Mouse (Mus musculus): ENCODE results near the gene Il1rap. TPM values are rescaled to one million over a fixed set of nuclear protein-coding genes. Genes with fewer than 3 reads are reported as not detected.

Il1rap gene
- 5.2 and 5.5 TPM in 2 replicates for polyA plus RNA-seq (2015; fragmentation: Nextera tagmentation; extraction: Ambion mirVana)

DNA sequence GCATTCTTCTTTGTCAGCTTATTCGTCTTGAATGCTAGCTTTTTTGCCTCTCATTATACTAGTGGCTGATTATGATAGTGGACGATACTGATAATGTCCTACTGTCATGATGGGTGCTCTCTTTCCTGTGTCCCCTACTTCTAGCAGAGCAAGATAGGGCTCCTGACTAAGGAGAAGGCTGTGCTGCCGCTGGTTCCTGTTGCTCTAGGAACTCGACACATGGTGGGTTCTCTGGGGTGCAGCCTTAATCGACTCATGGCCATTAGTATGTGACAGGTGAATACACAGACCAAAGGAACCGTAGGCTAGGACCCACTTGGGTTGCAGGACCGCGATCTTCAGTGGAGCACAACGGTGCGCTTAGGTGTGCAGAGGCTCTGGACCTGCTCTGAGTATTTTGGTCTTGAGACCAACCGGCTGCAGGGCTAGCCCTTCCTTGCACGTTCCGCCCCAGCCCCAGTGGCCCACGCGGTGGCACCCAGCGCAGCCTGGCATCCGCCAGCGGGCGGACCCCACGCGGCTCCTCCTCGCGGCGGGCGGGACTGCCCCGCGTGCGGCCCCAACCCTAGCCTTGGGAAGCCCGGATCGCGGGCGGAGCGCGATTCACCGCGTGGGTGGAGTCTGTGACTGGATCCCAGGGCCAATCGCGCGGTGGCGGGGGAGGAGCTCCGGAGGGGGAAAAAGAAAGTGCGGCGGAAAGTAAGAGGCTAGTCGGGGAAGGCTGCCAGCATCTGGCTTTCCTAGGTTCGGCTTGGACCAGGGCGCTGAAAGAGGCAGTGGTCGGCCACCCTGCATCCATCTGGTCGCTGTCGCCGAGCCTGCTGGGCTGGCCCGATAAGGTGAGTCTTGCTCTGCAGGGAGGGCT, at the start of gene Il1rap:
Il1rap (plus strand) TSS at position 657 of the 865 bp plus-strand sequence.
- no peaks in the 10 kb centered on the region for H3K36me3 ChIP-seq (ENCODE audit: control insufficient read depth, insufficient read depth)
- H3K9me3 ChIP-seq (ENCODE audit: control insufficient read depth, low read length): no peaks in the 10 kb centered on the region
- H3K27me3 ChIP-seq (replicated peaks; ENCODE audit: control insufficient read depth, insufficient read depth, low read length): no peaks in the 10 kb centered on the region
- peaks cover 2% of the 10 kb centered on the region; the same call in 1 of the 2 replicates for H3K4me1 ChIP-seq (replicated peaks; ENCODE audit: control insufficient read depth, insufficient read depth, low read length)
- peak within 1 kb of the TSS; percentile 74 for H3K4me2 ChIP-seq (ENCODE audit: low read length)
- peak; percentile 99 for ATAC-seq
- 3% methylated on average over 50 of the region's 51 CpGs for WGBS
- H3K4me3 ChIP-seq (replicated peaks; ENCODE audit: low read length): peak within 1 kb of the TSS; percentile 50
- peak within 1 kb of the TSS; percentile 60 for H3K9ac ChIP-seq (replicated peaks; ENCODE audit: low read depth, low read length)
- no peak within 1 kb of the TSS for H3K27ac ChIP-seq (ENCODE audit: low read length)

DNA sequence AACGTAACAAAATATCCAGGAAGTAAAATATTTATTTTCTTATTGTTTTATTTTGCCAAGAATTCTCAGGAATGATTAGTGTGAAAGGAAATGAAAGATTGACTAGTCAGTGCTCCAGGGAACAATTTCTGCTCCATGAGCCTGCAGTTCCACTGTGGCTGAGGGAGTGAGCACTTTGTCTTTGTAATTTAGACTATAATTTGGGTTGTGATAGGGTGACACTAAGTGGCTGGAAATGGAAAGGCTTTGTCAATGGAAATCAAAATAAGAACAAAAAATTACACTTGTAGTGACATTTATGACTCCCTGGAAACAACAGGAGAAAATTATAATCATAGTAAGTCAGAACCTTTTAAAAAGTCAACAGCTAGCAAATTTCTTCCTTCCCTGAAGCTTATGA, 49.2 kb upstream of the Il1rap start:
- ATAC-seq: no peak
- no peaks in the 10 kb centered on the region for H3K36me3 ChIP-seq (ENCODE audit: control insufficient read depth, insufficient read depth)
- H3K4me3 ChIP-seq (replicated peaks; ENCODE audit: low read length): no peak overlapping the region

DNA sequence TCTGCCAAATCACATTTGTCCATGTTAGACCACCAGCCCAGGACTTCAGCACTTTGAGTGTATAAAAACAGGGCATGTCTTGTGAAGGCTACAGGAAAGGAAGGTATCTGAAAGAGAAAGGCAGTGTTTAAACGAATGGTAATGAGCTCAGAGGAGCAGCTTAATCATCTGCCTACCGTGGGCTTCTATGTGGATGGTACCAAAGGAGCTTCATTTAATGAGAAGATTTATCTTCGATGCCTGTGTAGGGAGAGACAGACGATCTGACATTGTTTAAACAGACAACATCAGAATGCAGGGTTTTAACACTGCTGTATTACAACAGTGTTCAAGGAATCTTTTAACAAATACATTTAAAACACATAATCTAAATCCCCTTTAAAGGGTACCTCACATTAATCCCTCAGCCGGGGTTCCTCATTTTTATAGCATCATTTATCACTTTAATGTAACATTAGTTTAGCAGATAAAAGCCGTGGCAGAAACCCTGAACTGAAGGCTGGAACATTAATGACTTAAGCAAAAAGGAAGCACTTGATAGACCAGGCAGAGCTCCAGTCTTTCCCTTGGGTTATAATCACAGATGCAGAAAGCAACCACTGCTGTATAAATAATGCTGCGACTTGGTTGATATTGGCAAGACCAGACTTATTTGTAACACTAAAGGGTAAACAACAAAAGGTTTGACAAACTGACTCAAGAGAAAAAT, 35.2 kb upstream of the Il1rap start:
- Histone ChIP-seq H3K36me3 (ENCODE audit: control insufficient read depth, insufficient read depth) (no peaks in the 10 kb centered on the region), H3K4me3 (replicated peaks; ENCODE audit: low read length) (no peak overlapping the region), H3K27ac (ENCODE audit: low read length) (no peak overlapping the region), H3K9me3 (ENCODE audit: control insufficient read depth, low read length) (no peaks in the 10 kb centered on the region), H3K9ac (replicated peaks; ENCODE audit: low read depth, low read length) (no peak overlapping the region), H3K27me3 (replicated peaks; ENCODE audit: control insufficient read depth, insufficient read depth, low read length) (no peaks in the 10 kb centered on the region), H3K4me1 (replicated peaks; ENCODE audit: control insufficient read depth, insufficient read depth, low read length) (peaks cover 2% of the 10 kb centered on the region; the same call in 1 of the 2 replicates), H3K4me2 (ENCODE audit: low read length) (no peak overlapping the region)
- 12% methylated on average over 7 of the region's 7 CpGs for WGBS
- 0 out of 2 replicates have a peak, but pooled peaks have one; percentile 28 for ATAC-seq

More for the DNA sequence above, 49.2 kb upstream of the Il1rap start:
- no peak overlapping the region for H3K27ac ChIP-seq (ENCODE audit: low read length)
- WGBS: 84% methylated on average over 1 of the region's 1 CpGs
- H3K4me1 ChIP-seq (replicated peaks; ENCODE audit: control insufficient read depth, insufficient read depth, low read length): peaks cover 6% of the 10 kb centered on the region
- H3K9ac ChIP-seq (replicated peaks; ENCODE audit: low read depth, low read length): no peak overlapping the region
- no peaks in the 10 kb centered on the region for H3K27me3 ChIP-seq (replicated peaks; ENCODE audit: control insufficient read depth, insufficient read depth, low read length)
- H3K4me2 ChIP-seq (ENCODE audit: low read length): no peak overlapping the region
- H3K9me3 ChIP-seq (ENCODE audit: control insufficient read depth, low read length): no peaks in the 10 kb centered on the region

DNA sequence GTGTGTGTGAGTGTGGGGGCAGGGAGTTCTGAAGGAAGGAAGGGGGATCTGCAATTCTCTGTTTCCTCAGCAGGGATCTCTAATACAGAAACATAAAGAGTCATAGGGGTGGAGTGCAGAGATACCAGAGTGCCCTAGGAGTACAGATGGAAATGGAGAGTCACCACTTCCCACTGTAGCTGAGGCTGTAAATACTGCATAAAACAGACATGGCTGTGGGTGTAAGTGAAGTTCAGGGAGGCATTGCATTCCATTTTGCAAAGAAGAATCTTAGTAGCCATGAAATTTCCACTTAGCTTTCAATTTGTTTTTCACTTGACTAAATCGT, 34.7 kb upstream of the Il1rap start:
- Histone ChIP-seq H3K27me3 (replicated peaks; ENCODE audit: control insufficient read depth, insufficient read depth, low read length) (no peaks in the 10 kb centered on the region), H3K27ac (ENCODE audit: low read length) (no peak overlapping the region), H3K4me3 (replicated peaks; ENCODE audit: low read length) (no peak overlapping the region), H3K4me2 (ENCODE audit: low read length) (no peak overlapping the region), H3K4me1 (replicated peaks; ENCODE audit: control insufficient read depth, insufficient read depth, low read length) (peaks cover 2% of the 10 kb centered on the region; the same call in 1 of the 2 replicates), H3K9ac (replicated peaks; ENCODE audit: low read depth, low read length) (no peak overlapping the region), H3K9me3 (ENCODE audit: control insufficient read depth, low read length) (no peaks in the 10 kb centered on the region), H3K36me3 (ENCODE audit: control insufficient read depth, insufficient read depth) (no peaks in the 10 kb centered on the region)
- ATAC-seq: 0 out of 2 replicates have a peak, but pooled peaks have one; percentile 15
- 86% methylated on average over 1 of the region's 1 CpGs for WGBS

DNA sequence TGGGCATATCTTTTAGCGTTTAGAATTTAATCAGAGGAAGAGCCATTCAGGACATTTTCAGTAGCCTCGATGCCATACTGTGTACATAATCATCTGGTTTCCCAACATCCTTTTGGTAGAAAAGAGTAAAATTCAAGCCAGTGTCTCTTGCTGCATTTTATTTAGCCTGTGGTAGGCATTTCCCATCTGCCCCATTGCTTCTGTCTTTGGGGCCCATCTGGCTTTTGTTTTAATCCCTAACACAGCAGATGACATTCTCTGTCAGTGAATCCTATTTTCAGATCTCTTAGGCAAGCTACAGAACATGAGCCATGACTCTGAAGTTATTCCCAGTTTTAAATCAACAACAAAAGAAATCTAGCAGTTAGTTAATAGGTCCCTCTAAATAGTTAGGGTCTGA, 32.3 kb upstream of the Il1rap start:
- Histone ChIP-seq H3K9ac (replicated peaks; ENCODE audit: low read depth, low read length) (no peak overlapping the region), H3K9me3 (ENCODE audit: control insufficient read depth, low read length) (no peaks in the 10 kb centered on the region), H3K36me3 (ENCODE audit: control insufficient read depth, insufficient read depth) (no peaks in the 10 kb centered on the region), H3K4me2 (ENCODE audit: low read length) (no peak overlapping the region), H3K4me1 (replicated peaks; ENCODE audit: control insufficient read depth, insufficient read depth, low read length) (peaks cover 2% of the 10 kb centered on the region; the same call in 1 of the 2 replicates), H3K4me3 (replicated peaks; ENCODE audit: low read length) (no peak overlapping the region), H3K27ac (ENCODE audit: low read length) (no peak overlapping the region), H3K27me3 (replicated peaks; ENCODE audit: control insufficient read depth, insufficient read depth, low read length) (no peaks in the 10 kb centered on the region)
- ATAC-seq: no peak
- 83% methylated on average over 2 of the region's 2 CpGs for WGBS

DNA sequence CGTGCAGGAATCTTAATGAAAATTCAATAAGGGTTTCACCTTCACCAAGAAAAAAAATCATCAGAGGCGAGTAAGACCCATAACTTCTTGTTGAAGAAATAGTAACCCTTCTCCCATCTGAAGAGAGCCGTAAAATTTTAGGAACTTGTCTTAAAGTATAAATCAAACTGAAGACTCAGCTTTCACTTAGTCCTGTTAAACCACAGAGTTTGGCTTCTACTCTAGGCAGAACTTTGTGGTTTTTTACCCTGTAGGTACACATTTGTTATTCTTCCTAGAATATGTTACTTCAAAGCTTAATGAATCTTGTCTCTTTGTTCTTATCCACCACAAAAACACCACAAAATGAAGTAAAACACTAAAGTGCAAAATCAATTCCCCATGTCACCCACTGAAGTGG, 29.3 kb upstream of the Il1rap start:
- H3K27ac ChIP-seq (ENCODE audit: low read length): no peak overlapping the region
- no peak for ATAC-seq
- no peaks in the 10 kb centered on the region for H3K4me1 ChIP-seq (replicated peaks; ENCODE audit: control insufficient read depth, insufficient read depth, low read length)
- H3K27me3 ChIP-seq (replicated peaks; ENCODE audit: control insufficient read depth, insufficient read depth, low read length): no peaks in the 10 kb centered on the region
- no peak overlapping the region for H3K4me2 ChIP-seq (ENCODE audit: low read length)
- H3K36me3 ChIP-seq (ENCODE audit: control insufficient read depth, insufficient read depth): no peaks in the 10 kb centered on the region
- no peaks in the 10 kb centered on the region for H3K9me3 ChIP-seq (ENCODE audit: control insufficient read depth, low read length)
- no peak overlapping the region for H3K9ac ChIP-seq (replicated peaks; ENCODE audit: low read depth, low read length)
- no peak overlapping the region for H3K4me3 ChIP-seq (replicated peaks; ENCODE audit: low read length)
- 93% methylated on average over 3 of the region's 3 CpGs for WGBS

DNA sequence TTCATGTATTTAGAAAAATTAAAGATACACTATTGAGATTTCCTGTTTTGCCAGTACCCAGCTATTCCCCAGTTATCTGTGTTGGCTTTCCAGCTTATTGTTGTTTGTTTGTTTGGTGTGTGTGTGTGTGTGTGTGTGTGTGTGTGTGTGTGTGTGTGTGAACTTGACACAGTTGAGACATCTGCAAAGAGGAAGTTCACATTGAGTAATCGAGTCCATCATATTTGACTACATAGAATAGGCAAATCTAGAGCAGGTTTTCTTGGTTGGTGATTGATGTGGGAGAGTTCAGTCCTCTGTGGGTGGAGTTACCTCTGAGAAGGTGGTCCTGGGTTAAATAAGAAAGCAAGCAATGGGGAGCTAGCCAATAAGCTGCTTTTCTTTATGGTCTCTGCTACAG, 22.7 kb upstream of the Il1rap start:
- Histone ChIP-seq H3K4me3 (replicated peaks; ENCODE audit: low read length) (no peak overlapping the region), H3K27ac (ENCODE audit: low read length) (no peak overlapping the region), H3K9ac (replicated peaks; ENCODE audit: low read depth, low read length) (no peak overlapping the region), H3K27me3 (replicated peaks; ENCODE audit: control insufficient read depth, insufficient read depth, low read length) (no peaks in the 10 kb centered on the region), H3K36me3 (ENCODE audit: control insufficient read depth, insufficient read depth) (no peaks in the 10 kb centered on the region), H3K9me3 (ENCODE audit: control insufficient read depth, low read length) (no peaks in the 10 kb centered on the region), H3K4me2 (ENCODE audit: low read length) (no peak overlapping the region), H3K4me1 (replicated peaks; ENCODE audit: control insufficient read depth, insufficient read depth, low read length) (no peaks in the 10 kb centered on the region)
- whole genome bisulfite sequencing: 93% methylated on average over 1 of the region's 1 CpGs
- ATAC-seq: no peak

DNA sequence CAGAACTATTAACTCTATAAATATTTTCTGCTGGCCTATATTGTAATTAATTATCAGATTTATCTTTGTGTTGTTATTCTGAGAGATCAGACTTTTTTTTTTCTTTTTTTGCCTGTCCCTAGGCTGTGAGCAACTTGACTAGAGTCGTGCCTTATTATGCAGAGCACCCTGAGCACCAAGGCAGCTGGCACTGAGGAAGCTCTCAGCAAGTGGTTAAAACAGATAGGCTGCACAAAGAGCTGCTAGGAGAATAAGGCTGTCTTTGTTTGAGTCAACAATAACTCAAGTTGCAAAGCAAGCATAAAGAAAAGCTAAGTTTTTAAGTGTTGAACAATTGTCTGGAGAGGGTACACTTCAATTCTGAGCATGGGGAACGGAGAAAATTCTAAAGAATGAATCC, 19.8 kb upstream of the Il1rap start:
- Histone ChIP-seq H3K9me3 (ENCODE audit: control insufficient read depth, low read length) (no peaks in the 10 kb centered on the region), H3K4me2 (ENCODE audit: low read length) (no peak overlapping the region), H3K36me3 (ENCODE audit: control insufficient read depth, insufficient read depth) (no peaks in the 10 kb centered on the region), H3K27ac (ENCODE audit: low read length) (no peak overlapping the region), H3K9ac (replicated peaks; ENCODE audit: low read depth, low read length) (no peak overlapping the region), H3K4me3 (replicated peaks; ENCODE audit: low read length) (no peak overlapping the region), H3K4me1 (replicated peaks; ENCODE audit: control insufficient read depth, insufficient read depth, low read length) (no peaks in the 10 kb centered on the region), H3K27me3 (replicated peaks; ENCODE audit: control insufficient read depth, insufficient read depth, low read length) (no peaks in the 10 kb centered on the region)
- no peak for ATAC-seq
- WGBS: 15% methylated on average over 2 of the region's 2 CpGs

DNA sequence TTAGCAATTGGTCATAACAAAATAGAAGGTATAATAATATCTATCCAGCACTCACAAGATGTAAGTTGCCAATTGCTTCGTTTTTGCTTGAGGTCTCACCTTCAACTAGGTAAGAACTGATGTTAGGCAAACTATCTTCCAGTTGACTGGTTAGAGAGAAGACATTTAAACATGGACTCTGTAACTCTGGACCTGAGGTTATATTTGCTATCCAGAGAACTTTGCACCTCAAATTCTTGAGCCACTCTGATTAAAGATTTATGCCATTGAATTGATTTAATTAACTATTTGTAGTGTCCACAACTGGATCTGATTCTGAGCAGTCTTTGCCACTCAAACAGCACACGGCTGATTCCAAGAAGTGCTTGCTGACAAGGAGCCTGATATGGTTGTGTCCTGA, 18.7 kb upstream of the Il1rap start:
- ATAC-seq: no peak
- Histone ChIP-seq H3K27me3 (replicated peaks; ENCODE audit: control insufficient read depth, insufficient read depth, low read length) (no peaks in the 10 kb centered on the region), H3K4me1 (replicated peaks; ENCODE audit: control insufficient read depth, insufficient read depth, low read length) (no peaks in the 10 kb centered on the region), H3K9ac (replicated peaks; ENCODE audit: low read depth, low read length) (no peak overlapping the region), H3K9me3 (ENCODE audit: control insufficient read depth, low read length) (no peaks in the 10 kb centered on the region), H3K4me2 (ENCODE audit: low read length) (no peak overlapping the region), H3K27ac (ENCODE audit: low read length) (no peak overlapping the region), H3K36me3 (ENCODE audit: control insufficient read depth, insufficient read depth) (no peaks in the 10 kb centered on the region), H3K4me3 (replicated peaks; ENCODE audit: low read length) (no peak overlapping the region)
- 85% methylated on average over 2 of the region's 2 CpGs for WGBS
